Mouse (Mus musculus) megakaryocyte, embryonic 14.5 days (primary cell): Measurements from ENCODE around the gene Eml1.

Experiments
- FLI1 ChIP-seq: IDR thresholded peaks from 2 replicates; pipeline ENCODE4 v1.6.1; 2012; ENCODE audit warnings: low read length, inconsistent platforms, mixed read lengths
- GATA1 ChIP-seq: IDR thresholded peaks from 3 replicates; pipeline ENCODE4 v1.6.1; 2012; ENCODE audit warnings: mixed read lengths, low read length, inconsistent platforms, borderline replicate concordance

DNA sequence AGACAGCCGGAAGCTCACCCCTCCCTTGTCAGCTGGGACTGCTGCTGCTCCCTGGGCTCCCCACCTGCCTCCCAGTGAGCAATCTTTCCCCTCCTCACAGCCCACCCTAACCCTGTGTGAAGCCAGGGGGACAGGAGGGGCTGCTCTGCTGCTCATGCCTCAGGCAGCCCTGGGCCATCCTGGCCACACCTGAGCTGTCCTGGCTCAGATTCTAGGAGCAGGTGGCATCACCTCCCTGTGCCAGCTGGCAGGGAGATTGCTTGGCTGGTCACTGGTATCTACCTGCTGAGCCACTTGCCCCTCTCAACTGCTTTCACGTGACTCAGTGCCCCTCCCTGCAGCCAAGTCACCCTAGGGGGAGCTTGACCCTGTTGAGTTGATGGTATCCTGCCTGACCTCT is 16.5 kb upstream of the Eml1 start:
- TF ChIP-seq GATA1 (no peak), FLI1 (no peak)
